Mouse (Mus musculus) kidney, postnatal 36 days (tissue): ENCODE data around the gene Sgf29.

ENCODE experiments used
- DNase-seq, 2 experiments: peaks; one replicate each; pipeline ENCODE4 v3.0.0; 2021 to 2022; ENCODE audit warnings: mixed read lengths in 2 of 2

The Sgf29 gene

GRCm38 (mm10) chr7:126642545-126643243 is 6.4 kb upstream of the Sgf29 start:
- no peak for DNase-seq

- DNase-seq = peak; percentile 47 to 65
Measured at GRCm38 (mm10) chr7:126643244-126643617, 5.9 kb upstream of the Sgf29 start.

- no peak for DNase-seq
Measured at GRCm38 (mm10) chr7:126644345-126644744, 4.8 kb upstream of the Sgf29 start.

GRCm38 (mm10) chr7:126644914-126645313 is 4.2 kb upstream of the Sgf29 start:
- DNase-seq = no peak

GRCm38 (mm10) chr7:126645708-126646107 is 3.4 kb upstream of the Sgf29 start:
- peak; percentile 24 to 37 for DNase-seq

- DNase-seq = no peak
Measured at GRCm38 (mm10) chr7:126648486-126648885, 623 bp upstream of the Sgf29 start.

- no peak for DNase-seq
Measured at GRCm38 (mm10) chr7:126650852-126651251, 1.7 kb downstream of the Sgf29 start.

GRCm38 (mm10) chr7:126653991-126654390 is 4.9 kb downstream of the Sgf29 start:
- no peak for DNase-seq

GRCm38 (mm10) chr7:126655695-126656094 is 6.6 kb downstream of the Sgf29 start:
- no peak for DNase-seq

- DNase-seq = no peak
Measured at GRCm38 (mm10) chr7:126657522-126657921, 8.4 kb downstream of the Sgf29 start.

GRCm38 (mm10) chr7:126659771-126660170 is 10.7 kb downstream of the Sgf29 start:
- DNase-seq = no peak

- DNase-seq = no peak
Measured at GRCm38 (mm10) chr7:126663646-126664045, 14.5 kb downstream of the Sgf29 start.

GRCm38 (mm10) chr7:126665269-126665668 is 16.2 kb downstream of the Sgf29 start:
- peak; percentile 54 to 55 for DNase-seq

GRCm38 (mm10) chr7:126667495-126668090 is 18.5 kb downstream of the Sgf29 start:
- DNase-seq = no peak

GRCm38 (mm10) chr7:126668452-126668851 is 19.3 kb downstream of the Sgf29 start:
- no peak for DNase-seq

GRCm38 (mm10) chr7:126670152-126670551 is 21.0 kb downstream of the Sgf29 start:
- DNase-seq = no peak

- no peak for DNase-seq
Measured at GRCm38 (mm10) chr7:126672111-126672510, 23.0 kb downstream of the Sgf29 start.

- DNase-seq = no peak
Measured at GRCm38 (mm10) chr7:126675104-126675503, 26.0 kb downstream of the Sgf29 start.

- DNase-seq = peak; percentile 74 to 94
Measured at GRCm38 (mm10) chr7:126676207-126676606, 27.1 kb downstream of the Sgf29 start, which contains the start of gene Sult1a1. TSS of gene Sult1a1 (minus strand) at chr7:126676432.

- peak in 1 of 2 experiments; percentile 55 for DNase-seq
Measured at GRCm38 (mm10) chr7:126676631-126677220, 27.6 kb downstream of the Sgf29 start.

- peak; percentile 60 to 79 for DNase-seq
Measured at GRCm38 (mm10) chr7:126678545-126679341, 29.6 kb downstream of the Sgf29 start.

GRCm38 (mm10) chr7:126679683-126680082 is 30.6 kb downstream of the Sgf29 start:
- no peak for DNase-seq

- peak; percentile 70 to 77 for DNase-seq
Measured at GRCm38 (mm10) chr7:126681221-126681620, 32.1 kb downstream of the Sgf29 start.
